Mouse (Mus musculus) G1E (cell line): Measurements from ENCODE around the gene St6galnac3. TPM values are rescaled to one million over a fixed set of nuclear protein-coding genes. Genes with fewer than 3 reads are reported as not detected.

ENCODE experiments used
- ATAC-seq: 2 replicates; pipeline ENCODE4 v1.8.0; 2016; ENCODE audit warnings: mild to moderate bottlenecking; ENCODE audit not compliant: insufficient number of reproducible peaks, poor library complexity, low FRiP score, severe bottlenecking; ENCODE audit errors: extremely low read depth
- DNase-seq: peaks from one replicate; pipeline ENCODE4 v3.0.0; 2012; ENCODE audit warnings: low spot score
- H3K27me3 ChIP-seq: 2 replicates; pipeline ENCODE4 v1.6.1; 2012; ENCODE audit warnings: mild to moderate bottlenecking, low read length, inconsistent platforms; ENCODE audit not compliant: insufficient read depth
- H3K36me3 ChIP-seq: replicated peaks from 2 replicates; pipeline ENCODE3; 2012; ENCODE audit warnings: mild to moderate bottlenecking, inconsistent platforms
- H3K4me1 ChIP-seq: 2 replicates; pipeline ENCODE4 v1.6.1; 2012; ENCODE audit warnings: low read depth, low read length, inconsistent platforms, mixed read lengths; ENCODE audit not compliant: insufficient read depth
- H3K4me3 ChIP-seq: 2 replicates; pipeline ENCODE4 v1.5.1; 2012; ENCODE audit warnings: low read depth, mild to moderate bottlenecking, inconsistent platforms, low read length, moderate library complexity, mixed read lengths
- H3K9me3 ChIP-seq: replicated peaks from 2 replicates; pipeline ENCODE4 v1.6.1; 2012; ENCODE audit warnings: inconsistent platforms
- CTCF ChIP-seq: IDR thresholded peaks from 2 replicates; pipeline ENCODE4 v1.5.1; 2012; ENCODE audit warnings: low read depth, low read length, inconsistent platforms, mixed read lengths
- GATA1 ChIP-seq: IDR thresholded peaks from 2 replicates; pipeline ENCODE4 v1.6.1; 2012; ENCODE audit warnings: borderline replicate concordance, low read length, inconsistent platforms, mixed read lengths
- GATA2 ChIP-seq: IDR thresholded peaks from 2 replicates; pipeline ENCODE4 v1.6.1; 2012; ENCODE audit warnings: low read depth, low read length, inconsistent platforms, borderline replicate concordance
- POLR2AphosphoS5 ChIP-seq: IDR thresholded peaks from 2 replicates; pipeline ENCODE4 v1.6.1; 2012; ENCODE audit warnings: low read depth, low read length, inconsistent platforms; ENCODE audit not compliant: insufficient replicate concordance
- TAL1 ChIP-seq: conservative IDR thresholded peaks from 2 replicates; pipeline ENCODE4 v1.6.1; 2012; ENCODE audit warnings: low read depth, low read length, inconsistent platforms, mixed read lengths
- polyA plus RNA-seq: library from polyadenylated mRNA; stranded (reverse); fragments of >175 nt; gene quantifications from 2 replicates; pipeline ENCODE4 v1.2.3, GENCODE M21; 2012
- total RNA-seq, 2 experiments: library from RNA; stranded (forward) in 1 of 2; stranded (reverse) in 1 of 2; fragments of 200-1000 nt in 1 of 2; fragments of >200 nt in 1 of 2; fragmentation: Nextera tagmentation in 1 of 2; gene quantifications; 2 replicates each; pipeline ENCODE4 v1.2.3; 2014 to 2017

St6galnac3 gene
- total and polyA plus RNA-seq, 3 experiments, result 1.3 to 62.8 (median 45.7) TPM

- TF ChIP-seq POLR2AphosphoS5 (no peak), GATA1 (no peak), CTCF (no peak), GATA2 (no peak), TAL1 (peak; percentile 66)
- H3K4me1 ChIP-seq, result peaks cover 45% of the 10 kb centered on the region
- H3K27me3 ChIP-seq, result no peaks in the 10 kb centered on the region; the same call in 1 of the 2 replicates
- ATAC-seq (peak; percentile 87), DNase-seq (peak; percentile 6)
- peaks cover 25% of the 10 kb centered on the region for H3K36me3 ChIP-seq
- H3K4me3 ChIP-seq, result no peak overlapping the region
- no peaks in the 10 kb centered on the region for H3K9me3 ChIP-seq
Observed at GRCm38 (mm10) chr3:153568815-153569214, 156.2 kb downstream of the St6galnac3 start.

DNA sequence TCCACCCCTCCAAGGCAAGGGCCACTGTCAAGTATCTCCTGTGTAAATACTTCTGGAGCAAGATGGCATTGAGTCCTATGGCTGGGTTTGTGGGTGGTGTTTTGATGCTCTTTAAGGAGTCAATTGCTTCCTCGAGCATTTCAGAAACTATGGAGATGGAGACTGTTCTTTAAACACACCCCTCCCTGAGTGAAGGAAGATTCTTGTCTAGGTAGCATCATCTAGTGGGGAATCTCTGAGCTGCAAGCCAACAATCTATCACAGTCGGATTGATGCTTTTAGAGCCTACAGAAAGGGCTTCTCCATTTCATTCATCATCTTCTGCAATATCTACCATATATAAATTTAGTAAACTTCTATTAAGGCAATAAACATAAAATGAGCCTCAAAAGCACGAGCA lies 157.1 kb downstream of the St6galnac3 start:
- H3K36me3 ChIP-seq, result peaks cover 30% of the 10 kb centered on the region
- peaks cover 45% of the 10 kb centered on the region for H3K4me1 ChIP-seq
- H3K27me3 ChIP-seq, result no peaks in the 10 kb centered on the region; the same call in 1 of the 2 replicates
- no peak for TF ChIP-seq TAL1
- TF ChIP-seq GATA2, result no peak
- no peak for TF ChIP-seq CTCF
- no peak for TF ChIP-seq POLR2AphosphoS5
- TF ChIP-seq GATA1, result no peak
- no peak for DNase-seq
- no peaks in the 10 kb centered on the region for H3K9me3 ChIP-seq
- no peak for ATAC-seq
- no peak overlapping the region for H3K4me3 ChIP-seq

- peaks cover 45% of the 10 kb centered on the region for H3K4me1 ChIP-seq
- H3K9me3 ChIP-seq, result no peaks in the 10 kb centered on the region
- TF ChIP-seq GATA1 (no peak), CTCF (no peak)
- DNase-seq (no peak), ATAC-seq (no peak)
- H3K36me3 ChIP-seq, result peaks cover 33% of the 10 kb centered on the region
- no peaks in the 10 kb centered on the region; the same call in 1 of the 2 replicates for H3K27me3 ChIP-seq
- H3K4me3 ChIP-seq, result no peak overlapping the region
Observed at GRCm38 (mm10) chr3:153567512-153567911, 157.5 kb downstream of the St6galnac3 start.

GRCm38 (mm10) chr3:153566100-153566499 lies 158.9 kb downstream of the St6galnac3 start:
- TF ChIP-seq GATA1 (no peak), CTCF (no peak), POLR2AphosphoS5 (no peak)
- DNase-seq, result peak; percentile 18
- no peaks in the 10 kb centered on the region for H3K9me3 ChIP-seq
- H3K36me3 ChIP-seq, result peaks cover 31% of the 10 kb centered on the region
- peaks cover 37% of the 10 kb centered on the region for H3K4me1 ChIP-seq
- ATAC-seq, result peak; percentile 52; the same call in 1 of the 2 replicates
- no peak overlapping the region for H3K4me3 ChIP-seq
- H3K27me3 ChIP-seq, result no peaks in the 10 kb centered on the region; the same call in 1 of the 2 replicates

- DNase-seq (no peak), ATAC-seq (no peak)
- Histone ChIP-seq H3K36me3 (peaks cover 21% of the 10 kb centered on the region), H3K27me3 (no peaks in the 10 kb centered on the region), H3K4me1 (peaks cover under 1% of the 10 kb centered on the region; the same call in 1 of the 2 replicates), H3K9me3 (no peaks in the 10 kb centered on the region), H3K4me3 (no peak overlapping the region)
- TF ChIP-seq GATA1 (no peak), POLR2AphosphoS5 (no peak), GATA2 (no peak), CTCF (no peak), TAL1 (no peak)
Observed at GRCm38 (mm10) chr3:153560897-153561296, 164.1 kb downstream of the St6galnac3 start.

DNA sequence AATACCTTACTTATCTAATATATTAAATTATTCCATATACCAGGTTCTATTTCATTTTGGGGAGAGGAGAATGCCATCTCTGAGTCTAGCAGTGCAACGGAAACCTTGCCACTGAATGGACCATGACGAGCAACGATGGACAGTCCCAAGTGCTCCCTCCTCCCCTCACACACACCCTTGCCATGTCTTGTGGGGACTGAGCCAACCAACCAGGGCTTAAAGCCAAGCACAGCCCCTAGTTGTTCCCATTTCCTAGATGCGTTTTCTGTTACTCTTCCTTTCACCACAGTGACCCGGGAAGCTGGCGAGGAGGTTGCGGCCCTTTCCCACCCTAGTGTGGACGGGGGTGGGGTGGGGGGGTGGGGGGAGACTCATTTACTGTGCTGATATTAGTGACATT lies 165.4 kb downstream of the St6galnac3 start:
- DNase-seq, result no peak
- Histone ChIP-seq H3K9me3 (no peaks in the 10 kb centered on the region), H3K27me3 (no peaks in the 10 kb centered on the region), H3K36me3 (peaks cover 21% of the 10 kb centered on the region), H3K4me3 (no peak overlapping the region), H3K4me1 (no peaks in the 10 kb centered on the region)
- TF ChIP-seq GATA1, result no peak
- no peak for TF ChIP-seq GATA2
- no peak for TF ChIP-seq CTCF
- no peak for TF ChIP-seq TAL1
- TF ChIP-seq POLR2AphosphoS5, result no peak
- no peak for ATAC-seq

DNA sequence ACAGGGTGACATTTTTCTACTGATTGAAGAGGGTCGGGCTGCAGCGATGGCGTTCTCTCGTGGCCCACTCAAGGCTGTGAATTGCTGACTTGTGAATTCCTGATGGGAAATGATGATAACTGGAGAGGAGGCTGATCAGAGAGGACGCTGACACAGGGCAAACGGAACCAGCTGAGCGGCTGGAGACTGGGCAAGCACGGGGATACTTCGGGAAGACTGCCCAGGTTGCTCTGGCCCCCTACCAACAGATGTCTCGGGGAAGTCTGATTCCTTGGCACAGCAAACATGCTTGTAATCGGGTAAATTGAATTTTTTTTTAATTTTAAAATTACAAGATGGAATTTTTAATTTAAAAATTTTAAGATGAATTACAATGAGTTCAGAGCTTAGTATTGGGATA lies 168.4 kb downstream of the St6galnac3 start:
- no peak for TF ChIP-seq POLR2AphosphoS5
- no peak for TF ChIP-seq CTCF
- no peak for ATAC-seq
- peaks cover 19% of the 10 kb centered on the region for H3K36me3 ChIP-seq

More for the DNA sequence above, 168.4 kb downstream of the St6galnac3 start:
- no peak overlapping the region for H3K4me3 ChIP-seq
- no peaks in the 10 kb centered on the region for H3K27me3 ChIP-seq
- no peak for DNase-seq
- H3K9me3 ChIP-seq, result no peaks in the 10 kb centered on the region
- H3K4me1 ChIP-seq, result peaks cover 6% of the 10 kb centered on the region
